Mouse (Mus musculus) liver, postnatal 0 days (tissue): ENCODE data around the gene Mtcl1.

Experiments used
- CTCF ChIP-seq: sonication (generic); IDR thresholded peaks from 2 replicates; pipeline ENCODE4 v1.5.1; 2016; ENCODE audit warnings: antibody characterized with exemption, low read depth
- EP300 ChIP-seq: IDR thresholded peaks from 2 replicates; pipeline ENCODE4 v1.6.1; 2016; ENCODE audit warnings: antibody characterized with exemption, low read depth, mild to moderate bottlenecking

DNA sequence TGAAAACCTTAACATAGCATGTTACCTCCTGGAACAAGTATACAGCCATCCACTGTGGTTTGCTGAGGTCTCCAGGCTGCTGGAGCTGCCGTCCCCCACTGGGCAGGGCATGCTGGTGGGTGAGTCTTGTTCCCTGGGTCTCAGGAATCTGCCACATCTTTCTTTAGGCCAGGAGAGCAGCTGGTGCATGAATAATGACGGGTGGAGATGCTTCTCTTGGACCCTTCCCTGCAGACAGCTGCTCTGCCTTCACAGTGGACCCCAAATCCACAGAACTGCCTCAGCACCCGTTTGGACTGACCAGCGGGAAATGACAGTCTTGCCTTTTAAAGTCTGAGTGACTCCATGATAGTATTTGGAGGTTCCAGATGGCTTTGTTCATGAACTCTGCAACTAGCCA lies 114.7 kb downstream of the Mtcl1 start:
- TF ChIP-seq CTCF (no peak), EP300 (no peak)
